Mouse (Mus musculus) embryonic fibroblast, embryonic 13.5 days (primary cell): ENCODE data around the gene Gdf7. TPM values are rescaled to one million over a fixed set of nuclear protein-coding genes. Genes with fewer than 3 reads are reported as not detected.

ENCODE experiments used
- H3K27ac ChIP-seq: 2 replicates; pipeline ENCODE4 v1.5.1; 2012; ENCODE audit warnings: low read length, control low read depth, inconsistent platforms; ENCODE audit not compliant: insufficient read depth
- H3K4me1 ChIP-seq: 2 replicates; pipeline ENCODE4 v1.6.1; 2011; ENCODE audit warnings: low read length; ENCODE audit not compliant: control insufficient read depth, insufficient read depth
- H3K4me3 ChIP-seq: 2 replicates; pipeline ENCODE4 v1.5.1; 2011; ENCODE audit warnings: mild to moderate bottlenecking, control low read depth, low read length; ENCODE audit not compliant: insufficient read depth
- CTCF ChIP-seq: IDR thresholded peaks from 2 replicates; pipeline ENCODE4 v1.5.1; 2011; ENCODE audit warnings: mild to moderate bottlenecking, control low read depth, low read length, moderate library complexity, borderline replicate concordance; ENCODE audit not compliant: insufficient read depth
- POLR2A ChIP-seq: IDR thresholded peaks from 2 replicates; pipeline ENCODE4 v1.6.1; 2011; ENCODE audit warnings: low read depth, mild to moderate bottlenecking, control low read depth, low read length, moderate library complexity
- polyA plus RNA-seq: library from polyadenylated mRNA; stranded (reverse); fragments of >200 nt; gene quantifications from 2 replicates; pipeline ENCODE4 v1.2.4, GENCODE M21; 2011; ENCODE audit warnings: low read depth; ENCODE audit not compliant: missing spikeins, insufficient read length

Gdf7 gene
- polyA plus RNA-seq, 1 experiment = 1.4 TPM

DNA sequence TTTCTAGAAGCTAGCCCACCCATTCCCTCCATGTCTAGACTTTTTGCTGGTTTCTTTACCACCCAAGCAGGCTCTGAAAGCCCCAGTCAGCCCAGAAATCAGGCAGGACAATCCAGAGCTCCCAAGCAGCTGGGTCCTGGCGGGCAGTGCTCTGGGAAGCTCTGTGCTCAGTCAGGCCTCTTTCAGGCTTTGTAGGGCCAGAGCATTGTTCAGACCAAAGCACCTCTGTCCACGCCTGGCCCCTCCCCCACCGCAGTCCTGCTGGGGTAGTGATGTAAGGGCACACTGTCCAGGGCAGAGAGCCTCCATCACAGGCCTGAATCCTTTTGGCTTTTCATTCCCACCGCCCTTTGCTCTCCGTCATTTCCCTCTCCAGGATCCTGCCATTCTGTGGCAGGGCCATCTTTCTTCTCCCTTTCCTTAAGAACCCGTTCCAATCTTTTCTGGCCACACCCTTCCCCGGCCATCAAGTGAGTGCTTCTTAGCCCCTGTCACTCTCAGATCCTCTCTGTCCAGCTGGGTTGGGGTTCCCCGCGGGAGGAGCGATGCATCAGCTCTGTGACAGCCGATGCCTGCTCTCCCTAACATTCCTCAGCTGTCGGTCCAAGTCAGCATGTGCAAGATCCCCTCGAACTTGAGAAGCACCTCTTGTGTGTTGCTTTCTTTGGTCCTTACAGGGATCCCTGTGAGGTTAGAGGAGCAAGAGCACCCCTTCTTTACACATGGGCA lies 38.0 kb upstream of the Gdf7 start:
- no peak overlapping the region for H3K27ac ChIP-seq
- H3K4me1 ChIP-seq = no peaks in the 10 kb centered on the region
- no peak overlapping the region for H3K4me3 ChIP-seq
- TF ChIP-seq CTCF (no peak), POLR2A (no peak)

GRCm38 (mm10) chr12:8338918-8339317 lies 37.2 kb upstream of the Gdf7 start:
- Histone ChIP-seq H3K4me3 (no peak overlapping the region), H3K4me1 (no peaks in the 10 kb centered on the region), H3K27ac (no peak overlapping the region)
- TF ChIP-seq CTCF (no peak), POLR2A (no peak)

GRCm38 (mm10) chr12:8338491-8338890 lies 36.7 kb upstream of the Gdf7 start:
- H3K27ac ChIP-seq = no peak overlapping the region

GRCm38 (mm10) chr12:8337286-8338060 lies 35.7 kb upstream of the Gdf7 start:
- no peaks in the 10 kb centered on the region for H3K4me1 ChIP-seq
- TF ChIP-seq POLR2A (no peak), CTCF (no peak)
- H3K4me3 ChIP-seq = no peak overlapping the region
- no peak overlapping the region for H3K27ac ChIP-seq

More at GRCm38 (mm10) chr12:8338491-8338890, 36.7 kb upstream of the Gdf7 start:
- H3K4me3 ChIP-seq = no peak overlapping the region
- H3K4me1 ChIP-seq = no peaks in the 10 kb centered on the region
- TF ChIP-seq POLR2A = no peak
- TF ChIP-seq CTCF = no peak

DNA sequence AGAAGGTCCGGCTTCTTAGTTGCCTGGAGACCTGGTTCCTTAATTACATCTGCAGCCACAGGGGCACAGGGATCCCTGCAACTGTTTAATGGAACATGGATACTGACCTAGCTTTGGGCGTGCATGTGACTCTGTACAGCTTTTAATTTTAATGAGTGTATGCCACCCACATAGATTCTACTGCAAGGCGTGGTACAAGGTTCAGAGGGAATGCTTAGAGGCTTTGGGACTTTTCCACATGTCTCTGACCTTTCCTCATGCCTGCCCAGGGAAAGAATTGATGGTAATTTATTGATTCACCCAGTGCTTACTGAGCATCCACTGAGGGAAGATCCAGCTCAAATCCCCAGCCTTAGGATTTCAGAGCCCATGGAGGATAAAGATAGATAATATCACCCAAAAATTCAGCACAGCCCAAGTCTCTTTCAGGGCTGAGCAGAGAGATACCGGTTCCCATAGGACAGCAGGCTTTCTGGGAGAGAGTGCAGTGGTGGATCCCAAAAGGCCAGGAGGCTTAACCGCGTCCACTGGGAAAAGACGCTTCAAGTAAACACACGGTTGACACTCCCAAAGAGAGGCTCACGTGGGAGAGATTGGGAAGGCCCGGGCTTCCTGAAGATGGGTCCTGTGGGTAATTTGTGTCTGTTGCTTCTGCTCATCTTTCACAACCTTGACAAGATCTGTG lies 35.0 kb upstream of the Gdf7 start:
- H3K27ac ChIP-seq = no peak overlapping the region
- no peak overlapping the region for H3K4me3 ChIP-seq
- TF ChIP-seq CTCF (no peak), POLR2A (no peak)
- H3K4me1 ChIP-seq = no peaks in the 10 kb centered on the region

DNA sequence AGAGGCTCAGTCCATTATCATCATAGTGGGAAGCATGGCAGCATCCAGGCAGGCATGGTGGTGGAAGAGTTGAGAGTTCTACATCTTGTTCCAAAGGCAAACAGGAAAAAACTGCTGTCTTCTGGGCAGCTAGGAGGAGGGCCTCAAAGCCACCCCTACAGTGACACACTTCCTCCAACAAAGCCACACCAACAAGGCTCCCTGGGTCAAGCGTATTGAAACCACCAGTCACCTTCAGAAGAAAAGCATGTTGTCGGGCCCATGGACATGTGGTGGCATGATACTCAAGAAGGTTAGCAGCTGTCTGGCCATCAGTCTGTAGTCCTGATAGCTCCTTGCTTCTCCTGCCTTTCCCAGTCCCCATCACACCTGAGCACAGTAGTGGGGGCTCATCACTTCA lies 33.7 kb upstream of the Gdf7 start:
- Histone ChIP-seq H3K4me3 (no peak overlapping the region), H3K27ac (no peak overlapping the region), H3K4me1 (no peaks in the 10 kb centered on the region)
- TF ChIP-seq CTCF = no peak
- TF ChIP-seq POLR2A = no peak

- Histone ChIP-seq H3K27ac (no peak overlapping the region), H3K4me3 (no peak overlapping the region), H3K4me1 (no peaks in the 10 kb centered on the region)
- no peak for TF ChIP-seq POLR2A
- no peak for TF ChIP-seq CTCF
Observed at GRCm38 (mm10) chr12:8334261-8334660, 32.5 kb upstream of the Gdf7 start.

GRCm38 (mm10) chr12:8333617-8334016 lies 31.9 kb upstream of the Gdf7 start:
- Histone ChIP-seq H3K4me1 (no peaks in the 10 kb centered on the region), H3K4me3 (no peak overlapping the region), H3K27ac (no peak overlapping the region)
- TF ChIP-seq POLR2A = no peak
- no peak for TF ChIP-seq CTCF

GRCm38 (mm10) chr12:8332174-8332542 lies 30.4 kb upstream of the Gdf7 start:
- TF ChIP-seq POLR2A = no peak
- no peak for TF ChIP-seq CTCF
- Histone ChIP-seq H3K27ac (no peak overlapping the region), H3K4me1 (no peaks in the 10 kb centered on the region), H3K4me3 (no peak overlapping the region)
